Mouse (Mus musculus) testis, adult 2 months (tissue): Measurements from ENCODE around the gene Zmynd10.

ENCODE experiments used
- CTCF ChIP-seq: fragments of 200-500 bp; IDR thresholded peaks from 2 replicates; pipeline ENCODE4 v1.5.1; 2012; ENCODE audit warnings: low read depth, mild to moderate bottlenecking, inconsistent platforms, low read length, moderate library complexity; ENCODE audit not compliant: control insufficient read depth, insufficient read depth, insufficient replicate concordance
- POLR2A ChIP-seq: fragments of 200-500 bp; IDR thresholded peaks from 2 replicates; pipeline ENCODE4 v1.6.1; 2012; ENCODE audit warnings: low read depth, mild to moderate bottlenecking, inconsistent platforms, low read length, moderate library complexity; ENCODE audit not compliant: control insufficient read depth

GRCm38 (mm10) chr9:107598385-107598784, 51.3 kb downstream of the Zmynd10 start:
- no peak for TF ChIP-seq POLR2A
- no peak for TF ChIP-seq CTCF
